Mouse (Mus musculus): ENCODE measurements around the gene Kif22.

DNA sequence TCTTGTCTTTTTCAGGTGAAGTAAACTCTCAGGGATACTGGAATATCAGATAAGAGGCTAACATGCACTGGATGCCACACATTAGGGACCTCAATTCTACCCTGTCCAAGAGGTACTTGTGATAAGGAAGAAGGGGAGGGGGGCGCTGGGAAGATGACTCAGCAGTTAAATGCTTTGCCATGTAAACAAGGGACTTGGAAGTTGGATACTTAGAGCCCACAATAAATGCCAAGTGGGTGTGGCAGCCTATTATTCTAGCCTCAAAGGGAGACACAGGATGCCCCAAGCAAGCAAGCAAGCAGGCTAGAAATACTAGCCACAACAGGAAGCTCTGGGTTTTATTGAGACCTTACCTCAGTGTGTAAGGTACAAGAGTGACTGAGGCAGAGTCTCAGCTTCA is 11.0 kb downstream of the Kif22 start:
- TF ChIP-seq CTCF (IDR thresholded peaks at IDR 0.05; ENCODE audit: control insufficient read depth, insufficient read depth, insufficient read length) (no peak), MAX (IDR thresholded peaks at IDR 0.05) (no peak), FOSL1 (IDR thresholded peaks at IDR 0.05; ENCODE audit: insufficient read depth, low read length, poor library complexity, severe bottlenecking) (no peak), MYOG (IDR thresholded peaks at IDR 0.05; ENCODE audit: control insufficient read depth, extremely low read depth, insufficient read length) (no peak), MYOD1 (IDR thresholded peaks at IDR 0.05; ENCODE audit: control insufficient read depth, insufficient read length, low read depth) (no peak), USF1 (IDR thresholded peaks at IDR 0.05; ENCODE audit: low read depth) (no peak), CEBPB (IDR thresholded peaks at IDR 0.05; ENCODE audit: low read depth) (no peak)
